Mouse (Mus musculus): ENCODE results near the gene Polr3gl. TPM values are rescaled to one million over a fixed set of nuclear protein-coding genes. Genes with fewer than 3 reads are reported as not detected.

Polr3gl gene
- polyA plus RNA-seq, 1 experiment = 17.8 TPM

- H3K27ac ChIP-seq (ENCODE audit: control insufficient read depth, insufficient read depth, low read depth, low read length) = no peak overlapping the region
These were observed 22.6 kb downstream of the Polr3gl start for GRCm38 (mm10) chr3:96571336-96571735.

DNA sequence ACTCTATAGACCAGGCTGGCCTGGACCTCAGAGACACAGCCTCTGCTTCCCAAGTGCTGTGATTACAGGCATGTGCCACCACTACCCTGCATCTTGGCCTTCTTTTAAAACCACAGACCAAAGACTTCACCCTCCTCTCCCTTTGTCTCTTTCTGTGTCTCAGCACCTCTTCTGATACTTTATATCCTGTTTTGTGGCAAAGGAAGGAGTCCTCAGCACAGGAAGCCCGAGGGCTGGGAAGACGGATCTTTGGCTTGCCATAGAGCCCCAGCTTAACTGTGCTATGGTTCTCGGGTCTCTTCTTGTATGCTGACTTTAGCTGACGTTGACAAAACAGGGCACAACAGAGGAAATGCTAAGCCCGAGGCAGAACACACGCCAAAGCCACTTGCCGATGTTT is 23.3 kb downstream of the Polr3gl start:
- Histone ChIP-seq H3K4me1 (ENCODE audit: control insufficient read depth, insufficient read depth, low read length) (peaks cover 11% of the 10 kb centered on the region), H3K36me3 (ENCODE audit: control insufficient read depth, insufficient read depth, low read length) (no peaks in the 10 kb centered on the region), H3K27ac (ENCODE audit: control insufficient read depth, insufficient read depth, low read depth, low read length) (no peak overlapping the region), H3K4me3 (ENCODE audit: control insufficient read depth, low read depth, low read length) (no peak overlapping the region), H3K27me3 (ENCODE audit: control insufficient read depth, insufficient read depth, low read length) (no peaks in the 10 kb centered on the region)
- no peak for TF ChIP-seq POLR2A (IDR thresholded peaks at IDR 0.05; ENCODE audit: control insufficient read depth, low read depth, low read length)
- no peak for TF ChIP-seq CTCF (IDR thresholded peaks at IDR 0.05; ENCODE audit: control insufficient read depth, insufficient read depth, insufficient replicate concordance, low read depth, low read length)

More at GRCm38 (mm10) chr3:96571336-96571735, 22.6 kb downstream of the Polr3gl start:
- Histone ChIP-seq H3K36me3 (ENCODE audit: control insufficient read depth, insufficient read depth, low read length) (no peaks in the 10 kb centered on the region), H3K27me3 (ENCODE audit: control insufficient read depth, insufficient read depth, low read length) (no peaks in the 10 kb centered on the region), H3K4me1 (ENCODE audit: control insufficient read depth, insufficient read depth, low read length) (peaks cover 17% of the 10 kb centered on the region), H3K4me3 (ENCODE audit: control insufficient read depth, low read depth, low read length) (no peak overlapping the region)
- TF ChIP-seq POLR2A (IDR thresholded peaks at IDR 0.05; ENCODE audit: control insufficient read depth, low read depth, low read length) = no peak
- no peak for TF ChIP-seq CTCF (IDR thresholded peaks at IDR 0.05; ENCODE audit: control insufficient read depth, insufficient read depth, insufficient replicate concordance, low read depth, low read length)

DNA sequence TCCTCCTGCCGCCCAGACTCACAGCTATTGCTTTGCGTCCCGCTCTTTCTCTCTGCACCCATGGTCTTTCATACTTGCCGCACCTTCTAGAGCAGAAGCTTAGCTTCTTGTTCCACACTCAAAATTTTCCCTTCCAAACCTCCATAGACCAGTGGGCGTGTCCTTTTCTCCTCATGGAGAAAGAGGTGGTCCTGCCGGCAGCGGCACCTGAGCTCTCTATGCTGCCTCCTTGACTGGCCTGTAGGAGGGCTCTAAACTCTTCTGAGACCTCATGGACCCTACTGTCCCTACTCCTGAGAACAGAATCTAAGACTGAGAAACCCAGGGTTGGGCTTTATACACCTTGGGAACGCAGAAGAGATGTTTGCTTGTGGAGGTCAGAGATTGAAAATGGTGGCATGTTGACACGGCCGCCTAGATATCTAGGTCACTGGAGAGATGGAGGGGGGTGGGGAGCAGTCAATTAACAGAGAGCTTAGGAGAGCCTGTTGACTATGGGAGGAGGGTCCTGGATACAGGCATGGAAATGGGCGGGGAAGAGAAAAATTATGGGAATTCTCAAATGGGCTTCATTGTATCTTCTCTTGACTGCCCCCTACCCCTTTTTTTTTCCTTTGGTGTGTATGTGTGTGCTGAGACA is 23.9 kb downstream of the Polr3gl start:
- no peaks in the 10 kb centered on the region for H3K36me3 ChIP-seq (ENCODE audit: control insufficient read depth, insufficient read depth, low read length)
- no peak overlapping the region for H3K27ac ChIP-seq (ENCODE audit: control insufficient read depth, insufficient read depth, low read depth, low read length)
- H3K4me1 ChIP-seq (ENCODE audit: control insufficient read depth, insufficient read depth, low read length) = peaks cover 7% of the 10 kb centered on the region
- no peaks in the 10 kb centered on the region for H3K27me3 ChIP-seq (ENCODE audit: control insufficient read depth, insufficient read depth, low read length)
- H3K4me3 ChIP-seq (ENCODE audit: control insufficient read depth, low read depth, low read length) = no peak overlapping the region; the same call in 1 of the 2 replicates
- TF ChIP-seq POLR2A (IDR thresholded peaks at IDR 0.05; ENCODE audit: control insufficient read depth, low read depth, low read length) (no peak), CTCF (IDR thresholded peaks at IDR 0.05; ENCODE audit: control insufficient read depth, insufficient read depth, insufficient replicate concordance, low read depth, low read length) (no peak)

GRCm38 (mm10) chr3:96569506-96569905 is 24.5 kb downstream of the Polr3gl start:
- peaks cover 7% of the 10 kb centered on the region for H3K4me1 ChIP-seq (ENCODE audit: control insufficient read depth, insufficient read depth, low read length)
- no peaks in the 10 kb centered on the region for H3K27me3 ChIP-seq (ENCODE audit: control insufficient read depth, insufficient read depth, low read length)
- no peak overlapping the region for H3K27ac ChIP-seq (ENCODE audit: control insufficient read depth, insufficient read depth, low read depth, low read length)
- TF ChIP-seq CTCF (IDR thresholded peaks at IDR 0.05; ENCODE audit: control insufficient read depth, insufficient read depth, insufficient replicate concordance, low read depth, low read length) = no peak
- no peak for TF ChIP-seq POLR2A (IDR thresholded peaks at IDR 0.05; ENCODE audit: control insufficient read depth, low read depth, low read length)
- no peak overlapping the region; the same call in 1 of the 2 replicates for H3K4me3 ChIP-seq (ENCODE audit: control insufficient read depth, low read depth, low read length)
- H3K36me3 ChIP-seq (ENCODE audit: control insufficient read depth, insufficient read depth, low read length) = no peaks in the 10 kb centered on the region

DNA sequence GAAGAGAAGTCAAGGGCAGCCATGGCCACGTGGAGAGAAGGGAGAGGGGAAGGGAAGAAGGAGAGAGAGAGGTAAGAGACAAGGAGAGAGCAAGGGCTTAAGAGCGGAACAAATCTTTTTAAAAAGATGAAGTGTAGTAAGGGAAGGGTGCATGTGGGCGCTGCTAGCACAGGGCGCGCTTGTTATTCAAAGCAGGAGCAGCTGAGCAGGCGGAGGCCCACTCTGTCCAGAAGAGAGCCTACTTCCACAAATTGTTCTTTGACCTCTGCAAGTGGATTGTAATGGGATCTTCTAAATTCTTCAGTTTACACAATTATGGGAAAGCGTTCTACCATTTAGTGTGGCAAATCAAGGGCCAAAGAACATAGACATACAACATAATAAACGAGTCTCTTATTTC is 25.4 kb downstream of the Polr3gl start:
- no peaks in the 10 kb centered on the region for H3K36me3 ChIP-seq (ENCODE audit: control insufficient read depth, insufficient read depth, low read length)
- peaks cover 7% of the 10 kb centered on the region for H3K4me1 ChIP-seq (ENCODE audit: control insufficient read depth, insufficient read depth, low read length)
- no peak overlapping the region for H3K27ac ChIP-seq (ENCODE audit: control insufficient read depth, insufficient read depth, low read depth, low read length)
- TF ChIP-seq POLR2A (IDR thresholded peaks at IDR 0.05; ENCODE audit: control insufficient read depth, low read depth, low read length) = no peak
- no peak for TF ChIP-seq CTCF (IDR thresholded peaks at IDR 0.05; ENCODE audit: control insufficient read depth, insufficient read depth, insufficient replicate concordance, low read depth, low read length)
- no peak overlapping the region for H3K4me3 ChIP-seq (ENCODE audit: control insufficient read depth, low read depth, low read length)
- H3K27me3 ChIP-seq (ENCODE audit: control insufficient read depth, insufficient read depth, low read length) = no peaks in the 10 kb centered on the region

DNA sequence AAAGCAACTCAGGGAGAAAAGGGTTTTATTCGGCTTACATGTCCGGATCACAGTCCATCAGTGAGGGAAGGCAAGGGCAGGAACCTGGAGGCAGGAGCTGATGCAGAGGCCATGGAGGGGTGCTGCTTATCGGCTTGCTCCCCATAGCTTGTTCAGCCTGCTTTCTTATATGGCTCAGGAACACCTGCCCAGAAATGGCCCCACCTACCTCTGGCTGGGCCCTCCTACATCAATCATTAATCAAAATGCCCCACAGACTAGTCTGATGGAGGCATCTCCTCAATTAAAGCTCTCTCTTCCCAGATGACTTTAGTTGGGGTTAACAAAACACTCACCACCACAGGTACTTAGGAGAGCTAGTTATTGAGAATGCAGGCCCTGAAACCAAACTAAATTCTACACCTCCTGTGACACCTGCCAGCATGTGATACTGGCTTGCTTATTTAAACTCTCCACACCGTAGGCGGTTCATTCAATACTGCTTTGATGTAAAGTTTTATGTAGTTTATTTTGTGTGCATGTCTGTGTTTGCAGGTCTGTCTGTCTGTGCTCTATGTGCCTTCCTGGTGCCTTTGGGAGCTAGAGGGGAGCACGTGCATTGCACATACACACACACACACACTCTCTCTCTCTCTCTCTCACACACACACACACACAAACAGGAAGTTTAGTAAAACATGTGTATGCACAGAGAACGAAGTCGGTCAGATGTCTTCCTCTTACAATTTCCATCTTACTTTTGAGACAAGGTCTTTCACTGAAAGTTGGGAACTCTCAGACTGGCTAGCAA is 27.1 kb downstream of the Polr3gl start:
- Histone ChIP-seq H3K36me3 (ENCODE audit: control insufficient read depth, insufficient read depth, low read length) (no peaks in the 10 kb centered on the region), H3K4me3 (ENCODE audit: control insufficient read depth, low read depth, low read length) (no peak overlapping the region), H3K27me3 (ENCODE audit: control insufficient read depth, insufficient read depth, low read length) (no peaks in the 10 kb centered on the region), H3K4me1 (ENCODE audit: control insufficient read depth, insufficient read depth, low read length) (peaks cover 7% of the 10 kb centered on the region), H3K27ac (ENCODE audit: control insufficient read depth, insufficient read depth, low read depth, low read length) (no peak overlapping the region)
- TF ChIP-seq CTCF (IDR thresholded peaks at IDR 0.05; ENCODE audit: control insufficient read depth, insufficient read depth, insufficient replicate concordance, low read depth, low read length) (no peak), POLR2A (IDR thresholded peaks at IDR 0.05; ENCODE audit: control insufficient read depth, low read depth, low read length) (no peak)

DNA sequence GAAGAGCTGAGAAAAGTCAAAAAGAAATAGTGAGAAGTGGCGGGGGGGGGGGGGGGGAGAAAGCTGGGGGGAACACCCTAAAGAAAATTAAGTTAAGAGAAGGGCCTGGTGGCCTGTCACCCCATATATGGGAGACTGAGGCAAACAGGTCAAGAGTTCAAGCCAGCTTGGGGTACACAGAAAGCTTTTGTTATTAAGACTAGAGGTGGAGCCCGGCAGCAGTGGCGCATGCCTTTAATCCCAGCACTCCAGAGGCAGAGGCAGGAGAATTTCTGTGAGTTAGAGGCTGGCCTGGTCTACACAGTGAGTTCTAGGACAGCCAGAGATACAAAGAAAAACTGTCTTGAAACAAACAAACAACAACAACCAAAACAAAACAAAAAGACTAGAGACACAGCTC is 28.9 kb downstream of the Polr3gl start:
- Histone ChIP-seq H3K4me1 (ENCODE audit: control insufficient read depth, insufficient read depth, low read length) (peaks cover 4% of the 10 kb centered on the region), H3K4me3 (ENCODE audit: control insufficient read depth, low read depth, low read length) (no peak overlapping the region), H3K27me3 (ENCODE audit: control insufficient read depth, insufficient read depth, low read length) (no peaks in the 10 kb centered on the region), H3K36me3 (ENCODE audit: control insufficient read depth, insufficient read depth, low read length) (peaks cover 4% of the 10 kb centered on the region), H3K27ac (ENCODE audit: control insufficient read depth, insufficient read depth, low read depth, low read length) (no peak overlapping the region)
- no peak for TF ChIP-seq POLR2A (IDR thresholded peaks at IDR 0.05; ENCODE audit: control insufficient read depth, low read depth, low read length)
- no peak for TF ChIP-seq CTCF (IDR thresholded peaks at IDR 0.05; ENCODE audit: control insufficient read depth, insufficient read depth, insufficient replicate concordance, low read depth, low read length)

All from testis, adult 2 months (tissue).